Mouse (Mus musculus) hindbrain, embryonic 14.5 days (tissue): ENCODE measurements around the gene Zfp385c. TPM values are rescaled to one million over a fixed set of nuclear protein-coding genes. Genes with fewer than 3 reads are reported as not detected.

Source experiments
- ATAC-seq: fragments of 200-750 bp; cut with Nextera tagmentation; 2 replicates; pipeline ENCODE4 v1.8.0; 2017; ENCODE audit warnings: moderate number of reproducible peaks, mild to moderate bottlenecking, moderate TSS enrichment, moderate library complexity; ENCODE audit not compliant: low FRiP score
- DNase-seq: peaks from one replicate; pipeline ENCODE4 v3.0.0-alpha.2; 2015; ENCODE audit warnings: low spot score
- H3K27ac ChIP-seq: fragments of 300-500 bp; sonication (generic); 2 replicates; pipeline ENCODE4 v1.5.1; 2014; ENCODE audit warnings: mild to moderate bottlenecking, moderate library complexity
- H3K27me3 ChIP-seq: fragments of 300-500 bp; sonication (generic); 2 replicates; pipeline ENCODE4 v1.6.1; 2014; ENCODE audit warnings: mild to moderate bottlenecking, low read length, mixed read lengths; ENCODE audit not compliant: control insufficient read depth, insufficient read depth
- H3K36me3 ChIP-seq: fragments of 300-500 bp; sonication (generic); replicated peaks from 2 replicates; pipeline ENCODE4 v1.6.1; 2014; ENCODE audit not compliant: control insufficient read depth, insufficient read depth
- H3K4me1 ChIP-seq: fragments of 300-500 bp; sonication (generic); replicated peaks from 2 replicates; pipeline ENCODE4 v1.6.1; 2014; ENCODE audit warnings: antibody characterized with exemption, low read length, mixed read lengths; ENCODE audit not compliant: control insufficient read depth, insufficient read depth
- H3K4me2 ChIP-seq: fragments of 300-500 bp; sonication (generic); replicated peaks from 2 replicates; pipeline ENCODE4 v1.6.1; 2014; ENCODE audit warnings: mild to moderate bottlenecking, moderate library complexity
- H3K4me3 ChIP-seq: fragments of 300-500 bp; sonication (generic); replicated peaks from 2 replicates; pipeline ENCODE4 v1.5.1; 2014; ENCODE audit warnings: mild to moderate bottlenecking, low read length
- H3K9ac ChIP-seq: fragments of 300-500 bp; sonication (generic); 2 replicates; pipeline ENCODE4 v1.6.1; 2014
- H3K9me3 ChIP-seq: fragments of 300-500 bp; sonication (generic); 2 replicates; pipeline ENCODE4 v1.6.1; 2016; ENCODE audit warnings: low read length; ENCODE audit not compliant: control insufficient read depth
- WGBS: fragments of 180-500 bp; shearing (Covaris S2); extraction: QIAGEN DNeasy Blood & Tissue Kit; methylation state at CpG from one replicate; pipeline ENCODE4 v1.1.7; 2014; 5-methylcytosine and 5-hydroxymethylcytosine counted together
- polyA plus RNA-seq: library from polyadenylated mRNA; unstranded; fragments of >200 nt; fragmentation: Nextera tagmentation; extraction: Ambion mirVana; gene quantifications from 2 replicates; pipeline ENCODE4 v1.2.1, GENCODE M21; 2014

Zfp385c gene
- polyA plus RNA-seq, 1 experiment from 2014 or later = 0.20 TPM

- Histone ChIP-seq H3K9ac (peak within 1 kb of the TSS; percentile 92), H3K4me1 (peaks cover 13% of the 10 kb centered on the region), H3K4me2 (peak within 1 kb of the TSS; percentile 86), H3K9me3 (no peaks in the 10 kb centered on the region), H3K36me3 (peaks cover 54% of the 10 kb centered on the region), H3K27me3 (no peaks in the 10 kb centered on the region), H3K27ac (peak within 1 kb of the TSS; percentile 80), H3K4me3 (peak within 1 kb of the TSS; percentile 93)
- DNase-seq (peak; percentile 90), ATAC-seq (peak; percentile 84)
- WGBS = 2% methylated on average over 47 of the region's 48 CpGs
Observed at GRCm38 (mm10) chr11:100711783-100712615, 19.7 kb upstream of the Zfp385c start, which contains the start of gene Kat2a. Gene Kat2a, minus strand, starts transcription at chr11:100712465.

GRCm38 (mm10) chr11:100710977-100711376 is 18.7 kb upstream of the Zfp385c start:
- Histone ChIP-seq H3K27ac (no peak overlapping the region), H3K9me3 (no peaks in the 10 kb centered on the region), H3K4me3 (peak overlapping the region; percentile 93; the same call in 1 of the 2 replicates), H3K9ac (peak overlapping the region; percentile 92; the same call in 1 of the 2 replicates), H3K4me2 (peak overlapping the region; percentile 86), H3K36me3 (peaks cover 54% of the 10 kb centered on the region), H3K27me3 (no peaks in the 10 kb centered on the region), H3K4me1 (peaks cover 13% of the 10 kb centered on the region)
- ATAC-seq (no peak), DNase-seq (no peak)
- WGBS = 93% methylated on average over 4 of the region's 4 CpGs

- ATAC-seq = no peak
- no peak overlapping the region for H3K9ac ChIP-seq
- 91% methylated on average over 15 of the region's 15 CpGs for WGBS
Observed at GRCm38 (mm10) chr11:100710528-100710927, 18.3 kb upstream of the Zfp385c start.

GRCm38 (mm10) chr11:100709201-100709810 is 17.1 kb upstream of the Zfp385c start:
- 96% methylated on average over 9 of the region's 9 CpGs for WGBS
- H3K36me3 ChIP-seq = peaks cover 64% of the 10 kb centered on the region

More at GRCm38 (mm10) chr11:100710528-100710927, 18.3 kb upstream of the Zfp385c start:
- Histone ChIP-seq H3K4me3 (no peak overlapping the region), H3K27me3 (no peaks in the 10 kb centered on the region), H3K36me3 (peaks cover 54% of the 10 kb centered on the region), H3K4me1 (peaks cover 13% of the 10 kb centered on the region), H3K27ac (no peak overlapping the region), H3K9me3 (no peaks in the 10 kb centered on the region), H3K4me2 (no peak overlapping the region)
- no peak for DNase-seq

GRCm38 (mm10) chr11:100705095-100705747 is 13.0 kb upstream of the Zfp385c start:
- Histone ChIP-seq H3K4me1 (no peaks in the 10 kb centered on the region), H3K9me3 (no peaks in the 10 kb centered on the region), H3K4me2 (no peak overlapping the region), H3K27me3 (0 out of 2 replicates have a peak, but pooled peaks cover 7% of the 10 kb centered on the region), H3K9ac (no peak overlapping the region), H3K27ac (no peak overlapping the region), H3K36me3 (peaks cover 59% of the 10 kb centered on the region), H3K4me3 (no peak overlapping the region)
- ATAC-seq (no peak), DNase-seq (no peak)
- 93% methylated on average over 23 of the region's 23 CpGs for WGBS

More at GRCm38 (mm10) chr11:100709201-100709810, 17.1 kb upstream of the Zfp385c start:
- no peak overlapping the region for H3K4me3 ChIP-seq
- H3K4me1 ChIP-seq = peaks cover 13% of the 10 kb centered on the region
- no peaks in the 10 kb centered on the region for H3K27me3 ChIP-seq
- ATAC-seq (no peak), DNase-seq (no peak)
- H3K4me2 ChIP-seq = no peak overlapping the region
- H3K9ac ChIP-seq = no peak overlapping the region
- H3K27ac ChIP-seq = no peak overlapping the region
- no peaks in the 10 kb centered on the region for H3K9me3 ChIP-seq

- DNase-seq (no peak), ATAC-seq (no peak)
- H3K4me1 ChIP-seq = no peaks in the 10 kb centered on the region
- no peak within 1 kb of the TSS for H3K9ac ChIP-seq
- 0 out of 2 replicates have a peak, but pooled peaks cover 7% of the 10 kb centered on the region for H3K27me3 ChIP-seq
- H3K4me2 ChIP-seq = no peak within 1 kb of the TSS
- no peak within 1 kb of the TSS for H3K27ac ChIP-seq
- WGBS = 67% methylated on average over 7 of the region's 7 CpGs
- no peaks in the 10 kb centered on the region for H3K9me3 ChIP-seq
- peaks cover 47% of the 10 kb centered on the region for H3K36me3 ChIP-seq
- H3K4me3 ChIP-seq = no peak within 1 kb of the TSS
Observed at GRCm38 (mm10) chr11:100703851-100704531, 11.7 kb upstream of the Zfp385c start, which contains the start of gene Dhx58. Gene Dhx58, minus strand, starts transcription at chr11:100704271.

GRCm38 (mm10) chr11:100703366-100703765 is 11.1 kb upstream of the Zfp385c start:
- no peaks in the 10 kb centered on the region for H3K4me1 ChIP-seq
- H3K27me3 ChIP-seq = 0 out of 2 replicates have a peak, but pooled peaks cover 7% of the 10 kb centered on the region
- H3K4me3 ChIP-seq = no peak overlapping the region
- H3K27ac ChIP-seq = no peak overlapping the region
- H3K9me3 ChIP-seq = no peaks in the 10 kb centered on the region
- H3K4me2 ChIP-seq = no peak overlapping the region
- DNase-seq (no peak), ATAC-seq (no peak)
- H3K36me3 ChIP-seq = peaks cover 41% of the 10 kb centered on the region
- H3K9ac ChIP-seq = no peak overlapping the region
- 70% methylated on average over 11 of the region's 11 CpGs for WGBS

GRCm38 (mm10) chr11:100702906-100703305 is 10.7 kb upstream of the Zfp385c start:
- Histone ChIP-seq H3K4me3 (no peak overlapping the region), H3K27me3 (0 out of 2 replicates have a peak, but pooled peaks cover 7% of the 10 kb centered on the region), H3K9ac (no peak overlapping the region), H3K4me1 (no peaks in the 10 kb centered on the region), H3K4me2 (no peak overlapping the region), H3K27ac (no peak overlapping the region), H3K36me3 (peaks cover 36% of the 10 kb centered on the region), H3K9me3 (no peaks in the 10 kb centered on the region)
- 39% methylated on average over 7 of the region's 7 CpGs for WGBS
- no peak for DNase-seq
- ATAC-seq = no peak
